Mouse (Mus musculus): ENCODE results near the gene Ppia.
"Not testable (repeated sequence)": the region's sequence is repeated elsewhere in the genome, so short reads cannot be mapped to it uniquely, and the experiment has no call there.

The Ppia gene

DNA sequence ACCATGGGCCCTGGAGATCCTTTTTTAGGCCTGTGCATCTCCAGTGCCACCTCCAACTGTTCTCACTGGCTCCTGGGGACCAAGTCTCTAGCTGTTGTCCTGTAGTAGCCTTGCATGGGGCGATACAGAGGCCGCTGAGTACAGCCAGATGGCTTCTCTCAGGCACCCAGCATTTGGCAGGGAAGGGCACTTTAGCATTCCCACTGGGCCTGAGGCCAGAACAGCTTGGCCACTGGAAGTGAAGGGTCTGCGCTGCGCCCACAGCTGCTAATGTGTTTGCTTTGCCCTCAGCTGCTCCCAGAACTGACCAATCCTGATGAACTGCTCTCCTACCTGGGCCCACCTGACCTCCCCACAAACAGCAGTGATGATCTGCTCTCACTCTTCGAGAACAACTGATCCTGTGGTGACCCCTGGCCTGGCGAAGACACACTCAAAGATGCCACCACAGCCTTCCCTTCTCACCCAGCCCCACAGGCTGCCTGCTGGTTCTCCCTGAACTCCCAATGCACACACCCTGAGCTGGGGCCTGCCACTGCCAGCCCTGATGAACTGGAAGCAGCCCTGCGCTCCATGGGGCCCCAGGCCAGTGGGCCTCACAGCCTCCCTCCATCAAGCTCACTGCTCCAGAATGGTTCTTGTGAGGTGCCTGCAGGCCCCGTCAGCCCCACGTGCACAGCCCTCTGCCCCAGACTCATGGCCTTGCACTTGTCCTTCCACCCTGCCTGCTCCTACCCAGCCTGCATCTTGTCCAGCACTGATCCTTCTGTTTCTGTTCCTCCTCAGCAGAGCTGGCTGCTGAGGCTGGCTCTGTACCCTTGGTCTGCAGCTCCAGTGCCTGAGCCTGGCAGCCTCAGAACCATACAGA lies 10.3 kb upstream of the Ppia start:
- DNase-seq = peak; percentile 47

GRCm38 (mm10) chr11:6405591-6406081 lies 9.6 kb upstream of the Ppia start:
- DNase-seq = peak; percentile 79

DNA sequence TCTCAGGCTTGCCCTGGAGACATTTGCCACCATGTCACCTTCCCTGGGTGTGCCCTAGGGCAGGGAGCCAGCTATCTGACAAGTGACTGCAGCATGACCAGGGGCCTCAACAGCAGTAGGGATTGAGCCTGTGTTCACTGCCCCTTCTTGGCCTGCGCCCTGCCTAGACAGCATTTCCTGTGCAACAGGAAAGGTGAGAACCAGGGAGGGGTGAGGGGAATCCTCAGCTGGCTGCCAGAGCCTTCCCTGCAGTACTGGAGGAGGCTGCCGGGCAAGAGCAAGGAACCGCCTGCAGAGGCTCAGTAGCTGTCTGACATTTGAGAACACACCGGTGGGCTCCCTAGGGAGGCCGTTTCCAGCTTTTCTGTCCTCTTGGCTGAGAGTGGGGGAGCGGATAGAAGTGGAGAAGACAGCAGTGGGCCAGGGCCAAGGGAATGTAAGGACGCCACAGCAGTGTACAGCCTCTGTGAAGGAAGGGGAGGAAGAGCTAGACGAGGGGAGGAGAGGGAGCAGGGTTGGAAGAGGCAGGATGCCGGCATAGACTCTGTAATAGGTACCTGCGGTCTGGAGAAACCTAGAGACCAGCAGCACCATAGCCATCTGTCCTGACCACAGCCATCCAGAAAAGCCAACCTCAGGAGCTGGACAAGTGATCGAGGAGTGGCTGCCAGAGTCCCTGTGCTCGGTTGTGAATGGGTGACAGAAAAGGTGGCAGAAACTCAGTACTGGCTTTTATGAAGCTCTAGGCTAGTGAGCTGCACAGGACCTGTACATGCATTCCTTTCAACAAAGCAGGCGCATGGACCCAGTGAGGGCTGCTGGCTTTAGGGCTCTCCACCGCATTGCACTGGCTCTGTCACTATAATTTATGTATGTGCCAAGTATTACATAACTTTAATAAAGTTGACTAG lies 8.7 kb upstream of the Ppia start:
- DNase-seq = peak; percentile 88

DNA sequence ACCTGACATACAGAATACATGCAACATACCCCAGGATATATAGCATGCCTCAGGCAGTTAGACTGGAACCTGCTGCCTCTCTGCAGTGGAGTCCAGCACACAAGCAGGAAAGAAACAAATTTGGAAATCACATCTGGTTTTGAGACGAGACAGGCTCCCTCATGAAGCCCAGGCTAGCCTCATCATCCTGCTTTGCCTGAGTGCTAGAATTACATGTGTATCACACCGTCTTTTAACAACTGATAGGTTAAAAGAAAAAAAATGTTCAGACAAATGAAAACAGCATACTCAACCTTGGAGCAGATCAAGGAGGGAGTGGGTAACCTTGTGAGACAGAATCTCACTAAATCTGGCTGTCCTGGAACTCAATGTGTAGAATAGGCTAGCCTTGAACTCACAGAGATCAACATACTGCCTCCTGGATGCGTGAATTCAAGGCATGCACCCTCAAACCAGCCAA lies 8.1 kb upstream of the Ppia start:
- DNase-seq = no peak

GRCm38 (mm10) chr11:6410050-6410602 lies 5.1 kb upstream of the Ppia start:
- DNase-seq = peak; percentile 35

GRCm38 (mm10) chr11:6410755-6411154 lies 4.5 kb upstream of the Ppia start:
- DNase-seq = not testable (repeated sequence)

DNA sequence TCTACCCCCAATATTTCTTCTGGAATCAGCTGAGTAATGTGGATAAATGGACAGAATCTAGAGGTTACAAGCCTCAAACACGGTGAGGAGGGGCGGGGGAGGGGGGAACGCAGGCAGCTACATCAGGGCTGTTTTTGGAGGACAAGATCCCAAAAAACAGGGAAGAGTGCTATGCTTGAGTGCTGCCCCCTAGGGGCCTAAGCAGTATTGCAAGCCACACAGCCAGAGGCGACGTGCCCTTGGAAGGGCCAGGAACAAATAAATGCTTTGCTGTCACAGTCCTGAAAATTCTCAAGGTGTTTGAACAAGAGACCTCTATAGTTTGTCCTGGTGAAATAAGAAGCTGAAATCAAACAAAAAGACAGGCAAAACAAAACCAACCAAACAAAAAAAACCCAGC lies 3.6 kb upstream of the Ppia start:
- peak; percentile 90 for DNase-seq

DNA sequence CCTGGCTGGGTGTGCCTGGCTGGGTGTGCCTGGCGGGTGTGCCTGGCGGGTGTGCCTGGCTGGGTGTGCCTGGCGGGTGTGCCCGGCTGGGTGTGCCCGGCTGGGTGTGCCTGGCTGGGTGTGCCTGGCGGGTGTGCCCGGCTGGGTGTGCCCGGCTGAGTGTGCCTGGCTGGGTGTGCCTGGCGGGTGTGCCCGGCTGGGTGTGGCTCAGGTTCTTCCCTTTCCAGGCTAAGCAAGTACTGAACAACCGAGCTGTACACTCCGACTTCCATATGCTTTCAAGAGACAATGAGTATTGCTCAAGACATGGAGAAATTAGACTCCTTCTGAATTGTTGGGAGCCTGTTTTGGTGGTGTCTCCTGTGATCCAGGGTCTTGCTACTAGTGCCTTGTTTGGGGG lies 2.0 kb upstream of the Ppia start:
- DNase-seq = no peak

DNA sequence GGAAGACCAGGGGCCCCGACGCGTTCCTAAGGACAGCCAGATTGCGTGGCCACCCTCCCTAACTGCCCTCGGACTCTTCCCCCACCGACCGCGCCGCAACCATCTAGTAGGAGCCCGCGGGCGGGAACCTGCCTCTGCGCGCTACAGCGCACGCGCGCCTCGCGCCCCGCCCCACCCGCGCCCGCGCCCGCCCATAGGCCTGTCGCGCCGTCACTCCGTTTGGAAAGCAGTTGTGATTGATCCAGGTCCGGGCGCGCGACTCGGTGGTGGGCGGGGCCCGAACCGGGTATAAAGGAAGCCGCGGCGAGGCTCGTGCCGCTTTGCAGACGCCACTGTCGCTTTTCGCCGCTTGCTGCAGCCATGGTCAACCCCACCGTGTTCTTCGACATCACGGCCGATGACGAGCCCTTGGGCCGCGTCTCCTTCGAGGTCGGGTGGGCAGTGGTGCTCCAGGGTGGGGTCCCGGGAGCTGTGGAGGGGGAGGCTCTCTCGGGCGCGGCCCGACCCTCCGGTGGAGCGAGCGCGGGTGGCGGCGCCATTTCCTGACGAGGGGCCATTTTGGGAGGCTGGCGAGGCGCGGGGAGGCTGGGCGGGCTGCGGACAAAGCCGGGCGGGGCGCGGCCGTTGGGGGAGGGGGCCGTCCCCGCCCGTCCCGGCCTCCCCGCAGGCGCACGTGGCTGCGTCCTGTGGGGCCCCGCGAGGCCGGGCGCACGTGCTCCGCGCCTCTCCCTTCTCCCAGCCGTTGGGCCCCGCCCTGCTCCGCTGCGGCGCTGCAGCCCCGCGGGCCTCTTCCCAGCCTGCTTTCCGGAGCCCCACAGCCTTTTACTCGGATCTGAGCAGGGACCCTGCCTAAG lies 535 bp downstream of the Ppia start:
- peak; percentile 99 for DNase-seq

DNA sequence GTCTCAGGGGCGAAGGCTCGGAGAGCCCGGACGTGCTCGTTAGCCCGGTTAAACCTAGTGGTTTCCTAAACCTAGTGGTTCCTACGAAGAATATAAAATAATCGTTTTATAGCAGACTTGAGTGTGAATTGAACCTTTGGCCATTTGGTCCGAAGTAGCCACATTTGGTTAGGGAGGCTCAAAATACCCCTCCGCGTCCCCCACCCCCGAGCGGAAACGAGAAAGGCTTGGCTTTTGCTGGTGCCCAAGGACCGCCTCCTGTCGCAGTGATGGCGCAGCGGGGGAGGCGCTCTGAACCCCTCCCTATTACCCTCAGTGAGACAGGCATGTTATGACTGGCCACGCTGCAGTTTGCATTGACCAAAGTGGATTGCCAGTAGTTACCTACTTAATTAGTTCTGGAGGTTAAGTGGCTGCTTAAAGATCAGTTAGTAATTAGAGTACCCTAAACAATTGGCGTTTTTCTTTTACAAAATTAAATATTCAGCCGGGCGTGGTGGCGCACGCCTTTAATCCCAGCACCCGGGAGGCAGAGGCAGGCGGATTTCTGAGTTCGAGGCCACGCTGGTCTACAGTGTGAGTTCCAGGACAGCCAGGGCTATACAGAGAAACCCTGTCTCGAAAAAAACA lies 1.3 kb downstream of the Ppia start:
- DNase-seq = peak; percentile 90

DNA sequence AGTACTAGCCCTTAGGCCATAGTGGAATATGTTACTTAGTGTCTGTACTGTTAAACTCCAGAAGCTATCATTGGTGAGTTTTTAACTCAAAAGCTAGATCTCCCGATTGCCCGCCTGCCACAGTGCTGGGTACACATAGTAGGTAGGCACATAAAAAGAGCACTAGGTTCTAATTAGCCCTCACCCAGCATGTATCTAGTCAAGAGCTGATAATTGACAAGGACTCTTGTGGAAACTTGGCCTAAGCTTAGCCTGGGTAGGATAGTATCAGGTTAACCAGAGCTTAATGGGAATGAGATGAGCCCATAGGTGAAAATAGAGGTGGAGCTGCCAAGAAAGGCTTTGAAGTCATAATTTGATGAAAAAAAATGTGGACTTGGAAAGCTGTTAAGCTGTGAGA lies 1.8 kb downstream of the Ppia start:
- no peak for DNase-seq

DNA sequence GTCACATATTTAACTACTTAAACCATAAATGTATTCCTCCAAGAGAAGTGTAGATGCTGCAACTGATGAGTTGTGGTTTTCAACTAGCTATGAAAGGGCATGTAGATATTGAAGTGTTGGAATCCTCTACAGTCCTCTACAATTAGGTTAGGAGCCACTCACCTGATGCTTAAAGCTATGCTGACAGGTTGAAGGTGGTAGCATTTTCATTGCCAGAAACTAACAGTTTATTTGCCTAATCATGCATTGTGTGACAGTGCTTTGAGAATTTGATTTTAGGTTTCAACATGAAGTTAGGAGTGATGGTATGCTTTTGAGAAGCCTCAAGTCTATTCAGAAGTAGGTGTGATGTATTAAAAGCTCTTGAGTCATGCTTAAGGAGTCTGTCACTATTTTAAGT lies 2.2 kb downstream of the Ppia start:
- DNase-seq = no peak

DNA sequence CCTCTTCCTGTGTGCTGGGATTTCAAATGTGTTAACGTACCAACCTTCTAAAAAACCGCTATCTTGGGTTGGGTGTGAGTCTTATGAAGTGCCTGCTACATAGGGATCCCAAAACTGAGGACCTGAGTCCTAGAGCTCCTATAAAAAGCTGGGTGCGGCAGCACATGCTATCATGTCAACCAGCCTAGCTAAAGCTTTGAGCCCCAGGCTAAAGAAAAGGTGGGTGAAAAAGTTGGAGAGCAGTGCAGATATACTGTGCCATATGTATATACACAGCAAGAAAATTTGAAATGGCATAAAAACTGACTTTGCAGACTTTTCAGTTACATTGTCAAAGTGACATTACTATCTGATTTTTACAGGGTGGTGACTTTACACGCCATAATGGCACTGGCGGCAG lies 3.5 kb downstream of the Ppia start:
- no peak for DNase-seq

GRCm38 (mm10) chr11:6419156-6419555 lies 3.9 kb downstream of the Ppia start:
- not testable (repeated sequence) for DNase-seq

DNA sequence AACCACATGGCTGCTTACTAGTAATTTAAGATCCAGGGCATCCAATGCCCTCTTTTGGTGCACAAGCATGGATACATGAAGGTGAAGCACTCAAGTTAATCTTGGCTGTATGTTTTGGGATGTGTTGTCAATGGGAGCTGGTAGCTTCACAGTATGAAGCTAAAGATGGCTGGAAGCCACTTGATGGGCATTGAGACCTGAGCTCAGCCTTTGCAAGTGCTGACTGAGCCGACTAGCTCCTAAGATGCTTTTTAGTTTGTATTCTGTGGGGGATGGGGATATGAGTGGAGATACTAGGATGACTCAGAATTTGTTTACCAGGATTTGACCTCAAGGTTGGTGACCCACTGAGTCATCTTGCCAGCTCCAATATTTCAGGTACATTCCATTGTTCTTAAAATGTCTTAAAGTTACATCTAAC lies 5.0 kb downstream of the Ppia start:
- no peak for DNase-seq

- no peak for DNase-seq
Measured at GRCm38 (mm10) chr11:6420722-6421350, 5.6 kb downstream of the Ppia start.

DNA sequence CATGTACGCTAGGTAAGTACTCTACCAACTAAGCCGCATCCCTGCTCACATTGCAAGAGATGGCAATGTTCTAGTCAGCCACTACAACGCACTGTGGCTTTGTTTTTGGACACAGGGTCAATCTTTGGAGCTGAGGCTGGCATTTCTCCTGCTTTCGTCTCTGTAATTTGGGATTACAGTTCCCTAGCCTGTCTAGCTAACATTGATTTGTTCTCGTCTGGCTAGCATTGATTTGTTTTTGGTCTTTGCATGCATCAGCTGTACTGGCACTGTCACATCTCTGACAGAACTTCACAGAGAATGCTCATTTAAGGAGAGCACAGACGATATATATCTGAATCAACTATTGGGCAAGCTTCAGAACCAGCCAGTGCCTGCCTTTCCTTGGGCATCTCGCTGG lies 14.9 kb downstream of the Ppia start:
- no peak for DNase-seq

DNA sequence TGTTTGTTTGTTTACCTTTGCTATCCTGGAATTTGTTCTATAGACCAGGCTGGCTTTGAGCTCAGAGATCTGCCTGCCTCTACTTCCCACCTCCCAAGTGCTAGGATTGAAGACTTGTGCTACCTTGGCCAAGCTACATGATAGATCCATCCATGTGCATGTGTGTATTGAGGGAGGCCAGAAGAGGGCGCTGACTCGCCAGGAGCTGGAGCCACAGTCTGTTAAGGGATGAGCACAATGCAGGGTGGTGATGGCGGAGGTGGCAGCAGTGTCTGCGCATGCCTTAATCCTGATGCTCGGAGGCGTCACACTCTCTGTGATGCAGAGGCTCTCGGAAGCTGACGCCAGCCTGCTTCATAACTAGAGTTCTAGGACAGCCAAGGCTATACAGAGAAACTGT lies 21.2 kb downstream of the Ppia start:
- peak; percentile 74 for DNase-seq

DNA sequence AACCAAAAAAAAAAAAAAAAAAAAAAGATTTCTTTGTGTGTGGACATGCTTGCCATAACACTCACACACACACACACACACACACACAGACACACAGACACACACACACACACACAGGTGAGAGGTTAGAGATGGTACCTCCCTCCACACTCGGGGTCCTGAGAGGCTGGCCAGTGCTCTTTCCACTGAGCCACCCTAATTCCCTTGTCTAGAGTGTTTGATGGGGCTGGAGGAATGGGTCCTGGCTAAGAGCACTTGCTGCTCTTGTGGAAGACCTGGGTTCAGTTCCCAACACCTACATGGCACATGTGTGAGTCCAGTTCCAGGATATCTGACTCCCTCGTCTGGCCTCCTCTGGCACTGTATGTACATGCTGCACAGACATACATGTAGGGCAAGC lies 22.4 kb downstream of the Ppia start:
- DNase-seq = no peak

DNA sequence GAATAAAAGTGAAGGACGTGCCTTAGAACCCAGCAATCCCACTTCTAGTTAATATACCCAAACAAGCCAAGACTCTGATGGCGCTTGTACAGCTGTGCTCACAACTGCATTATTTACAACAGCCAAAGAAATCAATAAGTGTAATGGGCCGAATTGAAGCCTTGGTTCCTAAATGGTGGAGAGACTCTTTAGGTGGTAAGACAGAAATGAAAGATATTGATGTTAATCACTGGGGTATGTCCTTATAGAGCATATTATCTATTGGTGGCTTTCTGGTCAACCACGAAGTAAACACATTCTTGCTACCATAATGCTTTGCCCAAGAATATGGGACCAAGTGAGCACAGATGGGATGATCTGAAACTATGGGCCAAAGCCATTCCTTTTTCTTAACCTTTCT lies 24.9 kb downstream of the Ppia start:
- no peak for DNase-seq

DNA sequence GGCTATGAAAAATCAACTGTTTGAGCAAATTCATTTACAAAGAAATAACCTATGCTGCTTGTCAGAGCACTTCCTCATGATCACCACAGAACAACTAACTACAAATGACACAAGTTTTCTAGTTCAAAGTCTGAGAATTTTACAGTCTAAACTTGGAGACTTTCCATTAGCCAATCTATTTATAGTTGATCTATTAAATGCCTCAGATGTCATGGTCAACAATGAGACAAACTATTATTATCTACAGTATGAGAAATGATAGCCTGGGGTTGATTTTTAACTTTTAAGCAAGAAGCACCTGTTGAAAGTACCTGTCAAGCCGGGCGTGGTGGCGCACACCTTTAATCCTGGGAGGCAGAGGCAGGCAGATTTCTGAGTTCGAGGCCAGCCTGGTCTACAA lies 27.3 kb downstream of the Ppia start:
- DNase-seq = no peak

Measured in kidney, postnatal 10 days (tissue).